Mouse (Mus musculus) monocyte, adult 5-6 weeks (primary cell): ENCODE measurements at regions not wholly inside any gene's neighbourhood (a gene's known extent, or its start where the extent isn't known, plus 50 kb on each side); places are given as distances from the start of the nearest gene placed in this dataset.

Experiments used
- ATAC-seq: fragments of 153-309, 156-312 bp; replicated peaks from 2 replicates; pipeline ENCODE4 v1.8.0; 2017; ENCODE audit warnings: mild to moderate bottlenecking; ENCODE audit not compliant: low TSS enrichment, insufficient number of reproducible peaks, severe bottlenecking, poor library complexity, low FRiP score

DNA sequence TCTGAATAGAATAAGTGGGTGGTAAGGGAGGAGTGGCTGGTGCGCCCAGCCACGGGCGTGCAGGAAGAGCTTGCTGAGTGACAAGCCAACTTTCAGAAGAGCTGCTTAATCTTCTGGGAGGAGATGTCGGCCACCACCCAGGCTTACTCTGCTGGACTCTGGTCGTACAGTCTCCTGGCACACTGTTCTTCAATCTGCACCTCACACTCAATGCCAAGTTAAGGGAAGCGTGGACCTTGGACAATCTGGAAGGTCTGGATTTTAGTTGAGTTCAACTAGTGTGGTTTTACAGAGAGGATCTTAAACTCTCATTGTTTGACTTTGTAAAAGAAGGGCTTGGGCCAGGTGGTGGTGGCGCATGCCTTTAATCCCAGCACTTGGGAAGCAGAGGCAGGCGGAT lies 138.1 kb upstream of the Stmnd1 start:
- ATAC-seq, result no peak

DNA sequence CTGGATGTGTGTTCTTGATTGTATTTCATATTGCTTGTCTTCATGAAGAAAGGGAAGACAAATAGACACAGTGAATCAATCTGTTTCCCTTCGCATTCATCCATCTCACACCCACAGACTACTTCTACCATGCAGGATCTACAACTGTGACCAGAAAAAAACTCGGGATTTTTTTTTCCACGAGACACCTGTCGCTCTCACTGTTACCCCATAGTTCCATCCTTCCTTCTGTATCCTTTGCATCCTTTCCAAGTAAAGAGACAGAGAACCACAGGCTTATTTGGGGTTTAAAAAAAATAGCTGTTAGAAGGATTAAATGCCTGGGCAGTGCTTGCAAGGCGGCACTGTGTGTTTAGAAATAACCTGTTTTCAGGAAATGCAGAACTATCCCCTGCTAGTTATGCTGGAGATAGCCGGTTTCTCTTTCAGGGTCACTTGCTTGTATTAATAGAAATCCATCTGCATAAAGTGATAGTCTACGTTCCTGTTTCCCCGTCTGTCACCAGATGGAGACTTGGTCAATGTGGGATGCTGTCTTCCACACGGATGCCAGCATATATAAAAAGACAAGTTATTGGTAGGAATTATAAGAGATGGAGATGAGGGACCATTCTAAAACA lies 144.2 kb upstream of the Stmnd1 start:
- ATAC-seq, result no peak

DNA sequence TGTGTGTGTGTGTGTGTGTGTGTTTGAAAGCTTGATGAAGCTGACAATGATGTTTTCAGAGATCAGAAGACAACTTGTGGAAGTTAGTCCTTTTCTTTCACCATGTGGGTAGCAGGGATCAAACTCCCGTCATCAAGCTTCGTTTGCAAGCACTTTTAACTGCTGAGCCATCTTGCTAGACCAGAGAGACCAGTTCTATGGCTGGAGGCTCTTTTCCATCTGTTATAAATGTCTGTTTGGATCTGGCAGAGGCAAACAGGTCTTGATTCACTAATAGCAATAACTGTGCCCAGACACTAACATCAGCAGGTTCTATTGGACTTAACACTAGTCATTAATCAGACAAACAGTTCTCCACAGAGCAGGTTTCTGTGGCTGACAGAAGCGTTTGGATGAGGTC lies 150.1 kb upstream of the Stmnd1 start:
- no peak for ATAC-seq

DNA sequence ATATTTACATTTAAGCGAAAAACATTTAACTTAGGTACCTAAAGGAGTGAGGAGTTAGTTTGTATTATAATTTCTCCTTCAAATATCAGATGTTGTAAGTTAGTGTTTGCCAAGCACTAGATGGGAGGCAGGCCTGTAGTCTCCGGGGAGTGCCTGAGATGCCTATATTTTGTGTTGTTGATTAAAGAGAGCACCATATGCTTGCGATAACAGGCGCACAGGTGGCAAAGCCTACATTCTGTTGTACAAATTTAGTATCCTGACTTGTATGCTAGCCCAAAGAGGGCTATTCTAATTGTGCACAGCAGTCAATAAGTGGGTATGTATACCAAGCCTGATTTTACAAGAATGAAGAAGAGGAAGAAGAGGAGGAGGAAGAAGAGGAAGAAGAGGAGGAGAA lies 151.8 kb upstream of the Atxn1 start:
- ATAC-seq, result no peak

DNA sequence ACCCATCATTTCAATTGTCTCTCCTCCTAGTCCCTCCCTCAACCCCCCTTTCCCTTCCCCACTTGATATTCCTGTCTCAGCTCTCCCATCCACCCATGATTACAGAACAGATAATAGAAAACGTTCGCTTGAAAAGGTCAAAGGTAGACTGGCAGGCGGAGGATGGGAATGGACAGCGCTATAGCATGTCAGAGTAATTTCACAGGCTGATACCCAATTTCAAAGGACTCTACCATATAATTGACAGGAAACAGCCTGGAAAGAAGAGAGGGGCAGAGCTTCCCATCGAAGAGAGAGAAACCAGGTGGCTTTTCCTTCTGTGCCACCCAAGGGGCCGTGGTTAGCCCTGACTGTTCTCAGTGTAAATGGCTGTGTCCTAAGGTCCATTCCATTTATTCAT lies 140.2 kb upstream of the Atxn1 start:
- no peak for ATAC-seq

DNA sequence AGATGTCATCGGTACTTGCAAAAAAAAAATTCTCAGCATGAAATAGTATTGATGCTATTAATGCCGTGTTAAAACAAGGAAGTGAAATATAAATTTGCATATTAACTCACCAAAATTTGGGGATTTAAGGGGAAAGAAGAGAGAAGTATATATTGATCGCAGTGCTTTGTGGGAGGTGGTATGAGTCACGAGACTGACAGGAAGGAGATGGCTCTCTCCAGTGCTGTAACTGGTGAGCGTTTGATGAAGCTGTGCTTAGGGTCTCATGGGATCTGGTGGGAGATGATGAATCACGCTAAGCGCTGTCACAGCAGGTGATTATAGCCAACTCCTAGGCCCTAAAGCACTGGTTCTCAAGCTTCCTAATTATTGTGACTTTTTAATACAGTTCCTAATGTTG lies 133.8 kb upstream of the Atxn1 start:
- ATAC-seq, result no peak

DNA sequence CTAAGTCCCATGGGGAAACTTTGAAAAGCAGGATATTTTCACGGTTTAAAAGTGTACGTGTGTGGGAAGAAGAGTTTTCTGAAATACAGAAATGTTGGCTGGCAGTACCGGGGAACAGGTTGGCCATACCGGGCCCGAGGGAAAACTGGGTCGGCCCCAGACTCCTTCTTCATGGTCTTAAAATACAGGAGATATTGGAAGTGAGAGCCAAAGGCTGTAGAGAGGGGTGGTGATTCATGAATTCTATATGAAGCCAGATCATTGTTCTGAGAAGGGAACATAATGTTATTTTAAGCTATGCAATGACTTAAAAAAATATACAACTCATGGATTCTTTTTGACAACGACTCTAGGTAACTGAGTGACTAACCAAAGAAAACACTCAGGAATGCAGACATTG lies 133.3 kb upstream of the Atxn1 start:
- ATAC-seq, result no peak

DNA sequence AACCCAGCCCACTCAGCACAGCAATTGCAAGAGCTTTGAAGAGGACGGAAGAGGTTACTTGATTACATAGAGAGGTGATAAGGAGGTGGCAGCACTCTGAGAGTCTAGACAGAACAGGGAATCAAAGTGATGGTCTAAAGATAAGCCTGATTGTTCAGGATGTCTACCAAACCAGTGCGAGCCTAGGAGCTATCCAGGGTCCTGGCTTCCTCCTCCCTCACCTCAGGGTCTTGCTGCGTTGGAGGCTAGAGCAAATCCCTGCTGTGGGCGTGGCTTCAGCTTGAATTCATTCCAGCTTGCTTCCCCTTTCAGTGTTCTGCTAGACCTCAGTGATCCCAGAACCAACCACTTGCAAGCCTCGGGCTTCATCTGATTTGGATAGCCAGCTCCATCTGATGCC lies 132.2 kb upstream of the Atxn1 start:
- ATAC-seq, result no peak

DNA sequence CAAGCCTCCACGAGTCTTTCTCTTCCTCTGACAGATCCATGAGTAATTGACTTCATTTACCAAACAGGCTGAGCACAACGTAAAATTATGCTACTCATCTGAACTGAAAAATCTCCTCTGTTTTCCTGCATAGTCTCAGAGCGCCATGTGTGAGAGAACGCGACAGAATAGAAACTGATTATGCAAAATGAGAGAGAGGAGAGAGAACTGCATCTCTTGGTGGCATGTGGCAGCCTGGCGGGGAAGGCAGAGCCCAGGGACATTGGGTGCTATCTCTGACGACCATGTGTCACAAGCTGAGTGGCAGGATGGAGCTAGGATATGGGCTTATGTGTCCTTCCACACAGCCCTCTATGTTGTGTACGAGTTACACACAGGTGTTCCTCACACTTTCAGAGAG lies 131.6 kb upstream of the Atxn1 start:
- ATAC-seq, result no peak

DNA sequence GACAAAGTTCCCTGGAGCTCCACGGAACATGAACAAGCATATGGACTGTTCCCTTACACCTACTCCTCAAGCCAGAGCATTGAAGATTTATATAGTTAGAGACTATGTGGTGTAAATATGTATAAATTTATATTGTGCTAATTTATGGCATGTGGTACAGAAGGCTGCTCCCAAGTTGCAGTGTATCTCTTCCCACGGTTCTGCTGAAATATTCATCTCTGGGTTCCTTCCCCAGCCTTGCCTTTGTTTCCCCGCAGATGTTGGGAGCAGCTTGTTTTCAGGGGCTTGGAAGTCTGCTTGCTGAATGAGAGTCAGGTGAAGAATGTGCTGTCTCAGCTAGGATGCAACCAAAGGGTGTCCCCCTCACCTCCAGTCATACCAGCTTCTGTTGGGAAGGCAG lies 128.0 kb upstream of the Atxn1 start:
- ATAC-seq, result no peak

DNA sequence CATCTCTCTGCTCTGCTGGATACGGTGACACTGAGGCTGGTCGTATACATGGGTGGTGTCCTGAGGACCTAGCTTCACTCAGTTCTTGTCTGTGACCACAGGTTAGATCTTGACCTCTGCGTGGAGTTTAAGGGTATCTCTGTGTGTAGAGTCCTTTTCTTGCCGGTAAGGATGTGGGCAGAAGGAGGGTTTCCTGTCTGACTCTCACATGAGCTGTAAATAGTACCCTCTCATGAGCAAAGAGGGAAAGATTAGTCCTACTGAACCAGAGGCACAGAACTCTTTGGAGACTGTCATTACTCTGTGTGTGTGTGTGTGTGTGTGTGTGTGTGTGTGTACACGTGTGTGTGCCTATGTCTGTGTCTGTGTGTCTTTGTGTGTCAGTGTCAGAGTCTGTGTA lies 126.3 kb upstream of the Atxn1 start:
- no peak for ATAC-seq

DNA sequence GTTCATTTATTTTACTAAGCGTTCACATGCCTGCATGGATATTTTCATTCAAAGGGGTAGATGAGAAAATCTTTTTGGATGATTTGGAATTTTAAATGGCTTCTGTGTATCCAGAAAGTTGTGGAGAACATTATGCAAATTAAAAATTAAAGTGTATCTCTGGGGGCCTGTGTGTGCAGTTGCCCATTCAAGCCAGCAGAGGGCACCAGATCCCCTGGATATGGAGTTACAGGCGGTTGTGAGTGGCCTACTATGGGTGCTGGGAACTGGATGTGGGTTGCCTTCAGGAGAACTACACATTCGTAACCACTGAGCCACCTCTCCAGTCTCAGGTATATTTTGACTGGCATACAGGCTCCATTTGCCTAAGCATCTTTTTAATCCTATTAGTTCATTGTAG lies 123.4 kb upstream of the Atxn1 start:
- ATAC-seq, result no peak

DNA sequence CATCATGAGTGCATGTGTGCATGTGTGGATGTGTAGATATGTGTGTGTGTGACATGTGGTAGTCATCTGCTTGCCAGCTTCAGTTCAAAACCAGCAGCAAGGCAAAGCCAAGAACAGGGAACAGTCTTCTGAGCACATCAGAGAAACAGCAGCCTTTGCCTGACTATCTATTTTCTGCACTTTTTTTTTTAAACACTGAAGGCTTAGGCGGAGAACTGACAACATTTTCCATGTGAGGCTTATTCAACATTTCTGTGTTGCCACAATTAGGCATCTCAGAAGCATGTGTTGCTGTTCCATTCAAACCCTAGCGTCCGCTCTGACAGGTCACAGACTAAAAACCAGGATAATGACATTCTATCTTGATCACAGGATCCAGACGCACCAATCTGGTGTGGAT lies 122.9 kb upstream of the Atxn1 start:
- ATAC-seq, result no peak

DNA sequence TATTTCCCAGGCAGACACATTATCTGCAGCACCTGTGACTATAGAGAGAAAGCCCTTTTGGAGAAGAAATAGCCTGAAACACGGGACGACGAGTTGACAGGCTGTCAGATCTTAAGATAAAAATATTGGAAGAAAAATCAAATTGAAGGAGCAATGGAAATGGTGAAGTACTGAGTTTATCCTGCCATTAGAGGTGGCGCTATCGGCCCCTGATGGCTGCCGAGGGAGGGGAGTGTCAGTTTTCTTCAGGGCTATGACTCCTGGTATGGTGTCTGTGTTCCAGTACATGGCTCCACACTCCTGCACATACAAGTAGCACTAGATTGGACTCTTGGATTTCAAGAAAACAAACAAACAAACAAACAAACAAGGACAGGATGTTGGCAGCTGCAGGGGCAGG lies 112.1 kb upstream of the Atxn1 start:
- no peak for ATAC-seq

DNA sequence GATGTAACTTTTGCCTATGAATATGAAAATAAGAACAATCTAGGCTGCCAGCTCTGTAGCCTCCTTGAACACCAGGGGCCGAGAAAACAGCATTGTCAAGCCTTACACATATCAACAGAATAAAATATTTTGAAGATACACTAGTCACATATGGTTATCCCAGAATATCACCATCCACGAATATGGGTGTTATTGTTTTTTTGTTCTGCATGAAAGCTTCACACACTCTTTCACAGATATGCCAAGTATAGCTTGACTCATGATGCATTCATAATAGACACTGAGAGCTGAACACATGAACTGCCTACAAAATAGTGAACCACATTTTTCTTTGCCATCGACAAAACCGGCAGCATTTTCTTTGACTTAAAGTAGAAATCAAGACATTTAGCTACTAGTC lies 106.9 kb upstream of the Atxn1 start:
- no peak for ATAC-seq

DNA sequence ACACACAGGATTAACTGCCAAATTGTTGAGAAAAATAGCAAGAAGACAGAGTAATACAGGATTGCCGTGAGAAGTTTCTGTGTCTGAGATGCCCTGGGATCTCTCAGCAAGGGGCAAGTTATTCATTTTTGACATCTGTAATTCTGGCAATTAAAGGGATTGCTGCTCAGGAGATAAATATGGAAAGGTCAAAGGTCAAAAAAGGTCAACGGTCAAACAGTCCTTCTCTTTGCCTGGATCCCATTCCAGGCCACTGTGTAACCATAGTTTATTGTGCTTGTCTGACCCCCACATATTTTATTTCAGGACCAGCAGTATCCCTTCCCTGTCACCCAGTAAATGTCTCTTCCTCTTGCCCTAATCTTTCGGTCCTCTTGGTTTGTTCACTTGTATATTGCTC lies 104.8 kb upstream of the Atxn1 start:
- no peak for ATAC-seq

DNA sequence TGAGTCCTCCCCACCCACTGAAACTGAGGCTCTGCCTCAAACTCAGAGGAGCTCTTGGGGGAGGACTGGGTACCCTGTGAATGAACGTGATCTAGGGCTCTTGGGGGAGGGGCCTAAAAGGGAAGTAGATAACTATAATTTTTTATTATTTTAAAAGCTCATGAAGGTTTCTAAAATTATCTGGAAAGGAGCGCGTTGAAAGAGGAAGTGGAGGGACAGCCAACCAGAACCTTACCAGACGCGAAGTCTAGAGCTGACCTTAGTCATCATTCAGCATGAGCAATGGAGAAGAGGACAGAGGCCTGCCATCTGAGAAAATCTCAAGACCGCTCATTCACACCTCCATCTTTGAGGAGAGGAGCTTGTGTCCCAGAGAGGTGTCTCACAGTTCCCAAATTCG lies 98.0 kb upstream of the Atxn1 start:
- no peak for ATAC-seq

DNA sequence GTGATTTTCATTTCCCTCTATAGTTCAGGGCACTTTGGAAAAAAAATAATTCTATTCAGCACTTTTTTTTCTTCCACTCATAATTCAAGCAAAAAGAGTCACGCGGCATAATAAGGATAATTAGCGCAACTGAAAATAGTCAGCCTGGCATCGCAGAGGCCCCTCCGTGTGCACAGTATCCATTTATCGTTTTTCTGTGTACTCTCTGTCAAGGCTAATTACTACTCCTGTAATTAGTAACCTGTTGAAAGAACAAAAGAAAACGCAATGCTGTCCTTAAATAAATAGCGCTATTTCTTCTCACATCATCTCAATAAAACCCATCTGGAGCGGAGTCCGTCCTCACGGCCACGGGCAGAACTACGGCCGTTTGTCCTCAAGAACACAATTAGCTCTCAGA lies 95.1 kb upstream of the Atxn1 start:
- ATAC-seq, result no peak

DNA sequence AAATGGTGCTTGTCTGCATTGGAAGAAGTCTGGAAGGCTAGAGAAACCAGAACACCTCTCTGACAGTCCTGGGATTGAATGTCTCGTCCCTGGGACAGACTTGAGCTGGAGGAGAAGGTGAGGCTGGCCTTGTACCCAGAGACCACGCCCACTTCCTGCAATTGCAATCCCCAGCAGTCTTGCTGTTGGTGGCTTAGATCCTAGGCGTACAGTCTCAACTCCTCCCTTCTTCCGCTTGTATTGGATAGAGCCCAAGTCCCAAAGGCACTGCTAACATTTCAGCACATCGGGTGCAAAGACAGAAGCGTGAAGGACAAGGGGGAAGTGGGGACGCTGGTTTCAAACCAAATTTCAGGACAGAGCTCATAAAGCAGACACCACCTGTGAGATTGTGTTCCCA lies 94.1 kb upstream of the Atxn1 start:
- ATAC-seq, result no peak

DNA sequence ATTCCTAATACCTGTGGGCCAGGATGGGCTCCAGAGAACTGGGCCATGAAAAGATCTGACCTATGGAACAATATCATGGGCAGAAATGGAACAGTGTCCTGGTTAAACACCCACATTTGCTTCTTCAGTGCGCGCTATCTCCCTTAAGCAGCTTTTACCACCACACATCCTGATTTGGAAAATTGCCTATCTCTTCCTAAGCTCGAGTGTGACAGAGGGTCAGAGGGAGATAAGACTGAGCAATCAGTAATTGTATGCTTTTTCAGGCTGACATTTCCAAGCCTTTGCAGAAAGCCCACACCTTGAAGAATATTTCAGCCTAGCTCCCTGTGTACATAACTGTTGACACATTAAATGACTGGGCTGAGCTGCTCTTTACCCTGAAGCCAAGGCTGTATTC lies 93.5 kb upstream of the Atxn1 start:
- ATAC-seq, result no peak

DNA sequence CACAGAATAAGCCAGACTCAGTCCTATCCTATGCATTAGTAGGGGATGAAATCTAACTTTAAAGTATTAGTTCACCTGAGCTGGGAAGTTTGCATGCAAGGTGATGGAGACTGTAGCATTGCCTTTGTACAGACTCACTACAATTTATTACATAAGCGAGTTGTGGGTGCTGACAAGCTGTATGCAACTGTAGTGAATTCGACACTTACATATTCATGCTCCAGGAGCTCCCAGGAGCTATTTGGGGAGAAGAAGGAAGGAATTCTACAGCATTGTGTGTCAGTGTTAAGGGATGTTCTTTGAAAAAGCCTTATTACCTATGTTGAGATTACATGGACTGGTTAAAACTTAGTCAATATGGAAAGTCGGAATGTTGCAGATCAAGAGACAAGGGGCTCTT lies 90.6 kb upstream of the Atxn1 start:
- no peak for ATAC-seq

DNA sequence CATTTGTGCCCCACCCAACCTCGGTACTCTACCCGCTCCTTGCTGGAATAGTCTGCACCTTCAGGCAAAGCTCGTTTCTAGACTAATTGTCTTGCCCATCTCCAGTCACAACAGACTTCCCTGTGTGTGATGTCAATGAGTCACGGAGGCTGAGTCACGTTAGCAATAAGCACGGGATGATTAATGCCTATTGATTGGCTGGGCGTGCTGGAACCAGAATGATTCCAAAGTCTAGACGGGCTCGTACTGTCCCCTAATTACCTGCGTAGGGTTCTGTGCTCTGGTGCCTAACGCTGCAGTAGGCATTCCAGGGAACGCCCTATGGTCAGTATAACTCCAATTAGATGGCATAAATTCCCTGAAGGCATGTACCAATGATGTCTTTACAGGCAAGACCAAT lies 78.8 kb upstream of the Atxn1 start:
- ATAC-seq, result no peak
